Mouse (Mus musculus) urinary bladder, adult 2 months (tissue): ENCODE results near the gene Proser1. TPM values are rescaled to one million over a fixed set of nuclear protein-coding genes. Genes with fewer than 3 reads are reported as not detected.

ENCODE experiments used
- DNase-seq: peaks from one replicate; pipeline ENCODE4 v3.0.0; 2022; ENCODE audit warnings: low spot score
- polyA plus RNA-seq: library from polyadenylated mRNA; depleted of rRNA; stranded (reverse); fragments of >200 nt; gene quantifications from 2 replicates; pipeline ENCODE4 v1.2.3, GENCODE M21; 2012

Gene Proser1
- polyA plus RNA-seq, 1 experiment, result 4.7 TPM

GRCm38 (mm10) chr3:53466481-53466880, 3.0 kb downstream of the Proser1 start:
- no peak for DNase-seq

GRCm38 (mm10) chr3:53467356-53467755, 3.9 kb downstream of the Proser1 start:
- DNase-seq, result no peak

- no peak for DNase-seq
Observed at GRCm38 (mm10) chr3:53469650-53470049, 6.2 kb downstream of the Proser1 start.

- DNase-seq, result no peak
Observed at GRCm38 (mm10) chr3:53472061-53472460, 8.6 kb downstream of the Proser1 start.

GRCm38 (mm10) chr3:53474179-53474578, 10.7 kb downstream of the Proser1 start:
- DNase-seq, result no peak

GRCm38 (mm10) chr3:53475889-53476288, 12.4 kb downstream of the Proser1 start:
- no peak for DNase-seq

GRCm38 (mm10) chr3:53477468-53477867, 14.0 kb downstream of the Proser1 start:
- no peak for DNase-seq

- no peak for DNase-seq
Observed at GRCm38 (mm10) chr3:53478419-53479046, 15.1 kb downstream of the Proser1 start.

- no peak for DNase-seq
Observed at GRCm38 (mm10) chr3:53483414-53484059, 20.1 kb downstream of the Proser1 start.

GRCm38 (mm10) chr3:53486561-53486960, 23.1 kb downstream of the Proser1 start:
- DNase-seq, result no peak

GRCm38 (mm10) chr3:53486996-53487576, 23.6 kb downstream of the Proser1 start:
- no peak for DNase-seq

GRCm38 (mm10) chr3:53488353-53488752, 24.9 kb downstream of the Proser1 start, which contains the start of gene Stoml3:
Gene Stoml3 (plus strand): TSS chr3:53488653.
- no peak for DNase-seq

- DNase-seq, result no peak
Observed at GRCm38 (mm10) chr3:53498351-53498905, 35.0 kb downstream of the Proser1 start.

GRCm38 (mm10) chr3:53502428-53502827, 39.0 kb downstream of the Proser1 start:
- DNase-seq, result no peak

GRCm38 (mm10) chr3:53513096-53513495, 49.6 kb downstream of the Proser1 start:
- no peak for DNase-seq

GRCm38 (mm10) chr3:53514221-53515065, 51.0 kb downstream of the Proser1 start:
- no peak for DNase-seq

GRCm38 (mm10) chr3:53522794-53523193, 59.3 kb downstream of the Proser1 start:
- no peak for DNase-seq

- DNase-seq, result peak; percentile 36
Observed at GRCm38 (mm10) chr3:53525737-53526136, 62.3 kb downstream of the Proser1 start.

GRCm38 (mm10) chr3:53530305-53530704, 66.8 kb downstream of the Proser1 start:
- no peak for DNase-seq
